Mouse (Mus musculus): ENCODE results near the gene Pitpna.

The Pitpna gene

GRCm38 (mm10) chr11:75631561-75632225 is 43.8 kb downstream of the Pitpna start:
- DNase-seq (ENCODE audit: low spot score in 2 of 2), result no peak

DNA sequence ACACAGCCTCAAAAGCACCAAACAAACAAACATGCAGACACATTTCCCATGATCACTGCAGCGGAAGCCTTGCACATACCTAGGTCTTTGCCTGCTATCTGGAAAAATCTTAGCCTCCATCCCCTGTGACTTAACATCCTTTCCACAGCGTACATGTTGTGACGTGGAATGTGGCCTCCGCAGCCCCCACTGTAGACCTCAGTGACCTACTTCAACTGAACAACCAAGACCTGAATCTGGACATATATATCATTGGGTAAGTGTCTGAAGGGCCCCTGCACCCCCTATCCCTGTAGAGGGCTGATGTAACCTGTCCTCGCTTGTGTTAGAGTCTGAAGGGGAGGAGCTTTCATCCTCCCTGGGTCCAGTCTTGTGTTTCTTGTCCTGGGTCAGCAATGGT is 45.0 kb downstream of the Pitpna start:
- DNase-seq (ENCODE audit: low spot score in 2 of 2), result no peak

- DNase-seq (ENCODE audit: low spot score in 2 of 2), result no peak
Observed at GRCm38 (mm10) chr11:75634801-75635200, 46.9 kb downstream of the Pitpna start.

DNA sequence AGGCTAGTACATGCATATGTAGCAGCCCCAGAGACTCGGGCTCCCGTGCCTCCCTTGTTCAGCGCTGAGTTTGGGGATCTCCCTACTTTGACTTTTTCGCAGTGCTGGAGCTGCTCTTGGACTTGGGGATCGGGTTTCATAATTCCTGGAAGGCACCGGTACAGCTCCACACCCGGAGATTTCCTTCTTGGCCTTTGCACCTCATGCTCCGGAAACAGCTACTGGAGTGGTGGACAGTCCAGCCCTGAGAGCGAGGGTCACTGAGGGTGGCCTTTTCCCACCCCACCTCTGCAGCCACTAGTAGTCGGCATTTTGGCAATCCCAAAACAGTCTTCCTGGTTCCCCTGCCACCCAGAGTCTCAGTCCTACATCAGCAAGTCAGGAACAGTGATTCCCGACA is 47.4 kb downstream of the Pitpna start:
- no peak for DNase-seq (ENCODE audit: low spot score in 2 of 2)

DNA sequence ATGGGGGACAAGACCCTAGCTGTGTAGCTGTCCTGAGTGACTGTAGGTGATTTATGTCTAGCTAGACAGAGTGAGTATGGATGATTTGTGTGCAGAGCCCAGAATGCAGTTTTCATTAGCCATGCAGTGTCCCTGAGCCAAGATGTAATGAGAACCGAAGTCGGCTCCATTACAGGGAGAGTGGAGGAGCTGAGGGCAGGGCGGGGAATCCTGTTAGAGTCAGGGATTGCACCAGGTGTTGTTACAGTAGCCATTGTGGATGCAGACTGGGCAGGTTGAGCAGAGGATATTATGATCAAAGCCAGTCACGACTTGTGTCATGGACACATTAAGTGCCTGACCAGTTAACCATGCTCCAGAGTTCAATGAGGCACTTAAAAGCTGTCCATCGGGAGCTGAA is 55.4 kb downstream of the Pitpna start:
- no peak for DNase-seq (ENCODE audit: low spot score in 2 of 2)

DNA sequence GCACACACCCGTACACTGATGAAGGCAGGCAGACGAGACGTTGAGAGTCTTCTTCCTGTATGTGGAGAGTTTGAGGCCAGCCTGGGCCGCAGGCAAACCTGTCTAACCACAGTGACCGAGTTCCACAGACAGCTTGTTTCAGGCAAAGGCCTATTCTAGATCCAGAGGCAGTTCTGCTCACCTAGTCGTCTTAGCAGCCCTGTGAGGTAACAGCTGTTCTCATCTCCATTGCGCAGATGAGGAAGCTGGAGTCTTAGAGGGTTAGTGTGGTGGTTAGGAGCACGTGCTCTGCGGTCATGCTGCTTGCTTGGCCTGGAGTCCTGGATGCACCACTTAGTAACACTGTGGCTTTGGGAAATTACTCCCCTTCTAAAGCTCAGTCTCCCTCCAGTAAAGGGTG is 56.8 kb downstream of the Pitpna start:
- DNase-seq (ENCODE audit: low spot score in 2 of 2), result no peak

DNA sequence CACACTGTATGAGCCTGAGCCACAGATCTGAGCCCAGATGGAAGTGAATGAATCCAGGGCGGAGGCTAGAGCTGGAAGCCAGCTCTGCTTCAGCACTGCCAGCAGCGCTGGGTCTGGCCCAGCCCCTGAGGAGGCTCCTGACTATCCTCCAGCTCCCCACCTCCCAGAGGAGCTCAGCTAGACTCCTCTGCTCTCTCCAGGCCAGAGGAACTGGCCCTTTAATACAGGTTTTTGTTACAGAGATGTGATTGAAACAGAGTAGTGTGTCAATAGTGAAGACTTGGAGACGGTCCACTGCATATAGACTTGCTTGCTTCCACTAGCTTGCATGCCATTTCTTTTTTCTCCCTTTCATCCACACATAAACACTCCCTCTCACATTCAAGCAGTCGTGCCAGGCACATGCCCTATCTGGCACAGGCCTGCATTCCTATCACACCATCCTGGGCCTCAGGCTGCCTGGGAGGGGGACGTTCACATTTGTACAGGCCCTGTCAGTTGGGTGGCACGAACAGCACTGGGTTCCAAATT is 59.8 kb downstream of the Pitpna start:
- no peak for DNase-seq (ENCODE audit: low spot score in 2 of 2)

GRCm38 (mm10) chr11:75649155-75649561 is 61.3 kb downstream of the Pitpna start:
- no peak for DNase-seq (ENCODE audit: low spot score in 2 of 2)

DNA sequence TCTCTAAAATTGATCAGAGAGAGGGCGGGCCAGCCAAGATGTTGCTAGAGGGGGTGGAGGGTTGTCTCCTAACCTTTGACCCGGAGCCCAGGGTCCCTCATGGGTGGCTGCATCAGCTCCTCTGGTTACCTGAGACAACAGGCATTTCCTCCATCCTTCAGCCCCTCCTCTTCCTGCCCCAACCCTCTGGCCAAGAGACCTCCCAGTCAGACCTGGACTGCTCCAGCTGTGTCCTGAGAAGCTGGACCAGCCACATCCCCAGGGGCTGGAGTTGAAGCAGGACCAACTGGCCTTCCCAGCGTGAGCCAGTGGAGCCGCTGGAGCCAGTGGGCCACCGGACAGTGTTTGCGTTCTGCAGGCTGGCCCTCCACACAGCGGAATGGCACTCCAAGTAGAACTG is 62.4 kb downstream of the Pitpna start, which contains the start of gene Myo1c:
TSS of gene Myo1c (plus strand) at position 194 of the 400 bp plus-strand sequence.
- no peak for DNase-seq (ENCODE audit: low spot score in 2 of 2)

GRCm38 (mm10) chr11:75650958-75651425 is 63.1 kb downstream of the Pitpna start:
- no peak for DNase-seq (ENCODE audit: low spot score in 2 of 2)

DNA sequence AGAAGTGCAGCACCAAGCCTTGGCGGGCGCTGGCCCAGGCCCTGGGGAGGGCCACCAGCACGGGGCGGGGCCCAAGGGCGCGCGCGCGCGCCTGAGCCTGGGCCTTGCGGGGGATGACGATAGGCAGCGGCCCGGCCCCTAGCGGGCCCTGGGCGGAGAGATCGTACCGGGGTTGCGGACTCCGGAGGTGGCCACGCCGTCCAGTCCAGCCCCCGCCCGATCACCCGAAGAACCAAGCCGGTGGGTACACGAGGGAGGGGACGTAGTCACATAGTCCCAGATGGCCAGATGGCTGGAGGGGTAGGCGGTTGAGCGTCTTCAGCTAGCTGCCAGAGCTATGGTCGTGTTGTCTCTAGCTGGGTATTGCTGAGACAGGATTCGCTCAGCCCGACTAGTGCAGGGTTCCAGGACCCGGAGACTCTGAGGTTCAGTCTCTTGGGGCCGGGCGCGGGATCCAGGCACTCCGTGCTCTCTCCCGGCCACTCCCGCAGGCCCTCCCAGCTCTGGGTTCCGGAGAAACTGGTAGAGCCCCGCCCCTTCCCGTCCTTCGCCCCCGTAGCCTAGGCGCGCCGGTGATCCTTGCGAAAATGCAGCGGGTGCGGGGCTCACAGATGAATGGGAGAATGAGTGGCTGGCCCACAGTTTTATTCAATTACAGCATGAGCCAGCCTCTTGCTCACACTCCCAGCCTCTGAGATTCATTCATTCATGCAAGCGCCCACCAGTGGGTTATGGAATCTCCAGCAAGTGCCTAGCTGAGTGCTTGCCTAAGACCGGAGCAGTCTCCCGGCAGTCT is 63.7 kb downstream of the Pitpna start:
- DNase-seq (ENCODE audit: low spot score in 2 of 2), result peak; percentile 54 to 63

GRCm38 (mm10) chr11:75652222-75652941 is 64.5 kb downstream of the Pitpna start:
- no peak for DNase-seq (ENCODE audit: low spot score in 2 of 2)

- no peak for DNase-seq (ENCODE audit: low spot score in 2 of 2)
Observed at GRCm38 (mm10) chr11:75652942-75653684, 65.2 kb downstream of the Pitpna start.

GRCm38 (mm10) chr11:75653781-75654470 is 66.0 kb downstream of the Pitpna start:
- DNase-seq (ENCODE audit: low spot score in 2 of 2), result no peak

DNA sequence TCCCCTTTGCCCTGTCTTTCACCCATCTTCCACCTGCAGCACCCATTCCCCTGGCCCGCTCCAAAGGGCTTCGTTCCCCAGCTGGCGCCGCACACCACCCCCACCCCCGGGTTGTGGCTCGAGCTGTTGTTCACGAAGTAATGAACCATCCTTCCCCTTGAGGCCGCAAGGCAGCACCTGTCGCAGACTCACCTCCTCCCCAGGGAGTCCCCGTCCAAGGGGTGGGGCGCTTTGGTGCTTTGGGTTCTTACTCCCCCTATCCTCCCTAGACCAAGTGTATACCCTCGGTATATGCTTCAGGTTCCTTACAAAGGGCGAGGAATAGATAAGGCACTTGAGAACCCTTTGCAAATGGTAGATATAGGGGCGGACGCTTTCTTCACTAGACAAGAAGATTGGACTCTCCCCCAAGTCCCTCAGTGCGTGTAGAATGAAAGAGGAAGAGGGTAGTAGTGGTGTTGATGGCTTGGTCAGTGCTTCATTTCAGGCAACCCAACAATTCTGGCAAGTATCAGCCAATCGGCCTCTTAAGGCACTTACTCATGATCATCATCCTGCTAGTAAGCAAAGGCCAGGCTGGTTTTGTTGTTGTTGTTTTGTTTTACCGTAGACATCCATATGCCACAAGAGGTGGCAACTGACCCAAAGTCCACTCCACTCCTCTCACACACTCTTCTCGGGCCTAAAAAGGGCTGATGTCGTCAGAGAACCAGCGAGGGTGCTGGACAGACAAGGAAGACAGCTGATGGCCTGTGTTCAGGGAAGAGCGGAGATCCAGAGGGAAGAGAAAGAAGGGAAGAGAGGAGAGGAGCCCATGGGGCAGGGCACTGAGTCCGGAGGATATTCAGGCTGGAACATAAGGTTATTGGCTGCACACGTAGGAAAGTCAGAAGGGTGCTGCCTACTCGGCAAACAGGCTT is 66.8 kb downstream of the Pitpna start:
- DNase-seq (ENCODE audit: low spot score in 2 of 2), result no peak

GRCm38 (mm10) chr11:75655621-75656545 is 68.0 kb downstream of the Pitpna start:
- peak in 1 of 2 experiments; percentile 57 for DNase-seq (ENCODE audit: low spot score in 2 of 2)

- no peak for DNase-seq (ENCODE audit: low spot score in 2 of 2)
Observed at GRCm38 (mm10) chr11:75656621-75657590, 69.0 kb downstream of the Pitpna start.
